Mouse (Mus musculus) kidney, adult 2 months (tissue): ENCODE measurements around the gene Gemin4. TPM values are rescaled to one million over a fixed set of nuclear protein-coding genes. Genes with fewer than 3 reads are reported as not detected.
A peak's percentile ranks its signal among the peaks of the same experiment; 100 is the strongest.

ENCODE experiments used
- DNase-seq: peaks from one replicate; pipeline ENCODE4 v3.0.0; 2021
- H3K27ac ChIP-seq: fragments of 200-500 bp; 2 replicates; pipeline ENCODE4 v1.5.1; 2012; ENCODE audit warnings: low read depth, low read length, control low read depth, inconsistent platforms; ENCODE audit not compliant: insufficient read depth
- H3K27me3 ChIP-seq: fragments of 200-500 bp; replicated peaks from 2 replicates; pipeline ENCODE4 v1.6.1; 2012; ENCODE audit warnings: mild to moderate bottlenecking, moderate library complexity, low read length, inconsistent platforms; ENCODE audit not compliant: control insufficient read depth, insufficient read depth
- H3K36me3 ChIP-seq: fragments of 200-500 bp; 2 replicates; pipeline ENCODE4 v1.6.1; 2012; ENCODE audit warnings: mild to moderate bottlenecking, moderate library complexity, low read length, inconsistent platforms; ENCODE audit not compliant: control insufficient read depth, insufficient read depth
- H3K4me1 ChIP-seq: fragments of 200-500 bp; 2 replicates; pipeline ENCODE4 v1.6.1; 2011; ENCODE audit warnings: low read length; ENCODE audit not compliant: control insufficient read depth, insufficient read depth
- H3K4me3 ChIP-seq: fragments of 200-500 bp; 2 replicates; pipeline ENCODE4 v1.5.1; 2011; ENCODE audit warnings: mild to moderate bottlenecking, low read depth, low read length, control low read depth; ENCODE audit not compliant: insufficient read depth
- CTCF ChIP-seq: fragments of 200-500 bp; conservative IDR thresholded peaks from 2 replicates; pipeline ENCODE4 v1.5.1; 2011; ENCODE audit warnings: low read depth, mild to moderate bottlenecking, control low read depth, low read length, moderate library complexity, mixed read lengths; ENCODE audit not compliant: insufficient read depth, insufficient read length
- POLR2A ChIP-seq: fragments of 200-500 bp; IDR thresholded peaks from one replicate; pipeline ENCODE4 v1.6.1; 2011; ENCODE audit warnings: low read depth, low read length, control low read depth
- WGBS: fragments of 180-500 bp; shearing (Covaris S2); methylation state at CpG from one replicate; pipeline ENCODE4 v1.1.7; 2018; 5-methylcytosine and 5-hydroxymethylcytosine counted together
- polyA plus RNA-seq: library from polyadenylated mRNA; depleted of rRNA; stranded (reverse); fragments of >200 nt; gene quantifications from 2 replicates; pipeline ENCODE4 v1.2.3, GENCODE M21; 2012

Gemin4 gene
- polyA plus RNA-seq, 1 experiment = 5.1 TPM

GRCm38 (mm10) chr11:76255431-76256001 is 38.1 kb upstream of the Gemin4 start:
- H3K27ac ChIP-seq = no peak overlapping the region
- H3K4me3 ChIP-seq = no peak overlapping the region
- no peak for TF ChIP-seq POLR2A
- no peak for TF ChIP-seq CTCF
- no peaks in the 10 kb centered on the region for H3K27me3 ChIP-seq
- no peaks in the 10 kb centered on the region for H3K36me3 ChIP-seq
- no peak for DNase-seq
- H3K4me1 ChIP-seq = peaks cover 3% of the 10 kb centered on the region; the same call in 1 of the 2 replicates
- 51% methylated on average over 4 of the region's 4 CpGs for WGBS

DNA sequence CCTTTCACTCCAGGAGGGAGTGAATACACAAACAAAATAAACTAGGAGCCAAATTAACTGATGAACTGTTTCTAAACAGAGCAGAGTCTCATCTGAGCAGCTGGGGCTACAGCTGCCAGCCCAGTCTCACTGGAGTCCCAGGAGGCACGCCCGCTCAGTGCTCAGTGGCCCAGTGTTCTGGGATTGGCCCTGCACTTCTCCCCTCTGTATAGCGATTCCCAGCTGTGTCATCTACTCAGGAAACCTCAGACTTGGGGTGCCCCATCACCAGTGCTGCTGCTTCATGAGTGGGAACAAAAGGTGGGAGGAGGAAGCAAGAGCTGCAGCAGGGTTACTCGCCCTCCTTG is 36.4 kb upstream of the Gemin4 start:
- no peak overlapping the region for H3K27ac ChIP-seq
- no peaks in the 10 kb centered on the region for H3K36me3 ChIP-seq
- no peak for DNase-seq
- no peak for TF ChIP-seq CTCF
- H3K4me3 ChIP-seq = no peak overlapping the region
- H3K4me1 ChIP-seq = peaks cover 3% of the 10 kb centered on the region; the same call in 1 of the 2 replicates
- H3K27me3 ChIP-seq = no peaks in the 10 kb centered on the region
- 92% methylated on average over 4 of the region's 4 CpGs for WGBS

DNA sequence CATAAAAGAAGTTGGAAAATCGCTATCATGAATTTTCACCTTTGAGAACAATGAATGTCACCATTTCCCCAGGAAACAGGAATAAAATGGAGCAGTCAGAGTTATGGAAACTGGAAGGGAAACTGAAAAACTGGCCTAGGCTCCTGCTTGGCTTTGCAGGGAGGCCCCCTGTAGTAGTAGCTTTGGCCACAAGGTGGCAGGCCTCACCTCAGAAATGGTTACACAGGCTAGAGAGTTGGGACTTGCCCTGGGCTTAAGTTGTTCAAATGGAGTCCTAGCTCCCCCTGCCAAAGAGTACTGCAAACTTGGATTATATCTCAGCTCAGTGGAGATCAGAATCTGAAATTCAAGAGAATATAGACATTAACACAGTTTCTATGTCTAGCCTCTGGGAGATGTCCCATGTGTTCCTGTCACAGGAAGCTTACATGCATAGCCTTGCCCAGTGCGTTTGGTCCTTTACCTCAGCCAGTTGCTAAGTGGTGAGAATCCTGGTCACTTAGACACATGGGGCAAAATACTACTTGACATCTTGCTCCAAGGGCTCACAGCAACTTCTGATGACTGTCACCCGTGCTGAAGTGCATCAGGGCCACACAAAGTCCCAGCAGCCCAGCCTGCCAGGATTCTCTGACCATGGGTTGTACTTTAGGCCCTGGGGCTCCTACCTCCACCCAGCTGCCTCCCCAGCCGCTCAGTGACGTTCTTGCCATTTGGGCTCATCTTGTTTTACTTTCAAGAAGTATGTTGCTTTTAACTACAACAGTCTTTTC is 35.9 kb upstream of the Gemin4 start:
- no peaks in the 10 kb centered on the region for H3K27me3 ChIP-seq
- no peak overlapping the region for H3K27ac ChIP-seq
- H3K4me1 ChIP-seq = peaks cover 3% of the 10 kb centered on the region; the same call in 1 of the 2 replicates
- no peak overlapping the region for H3K4me3 ChIP-seq
- 49% methylated on average over 5 of the region's 5 CpGs for WGBS
- peak; percentile 87 for DNase-seq
- H3K36me3 ChIP-seq = no peaks in the 10 kb centered on the region
- TF ChIP-seq CTCF (peak; percentile 95), POLR2A (no peak)

DNA sequence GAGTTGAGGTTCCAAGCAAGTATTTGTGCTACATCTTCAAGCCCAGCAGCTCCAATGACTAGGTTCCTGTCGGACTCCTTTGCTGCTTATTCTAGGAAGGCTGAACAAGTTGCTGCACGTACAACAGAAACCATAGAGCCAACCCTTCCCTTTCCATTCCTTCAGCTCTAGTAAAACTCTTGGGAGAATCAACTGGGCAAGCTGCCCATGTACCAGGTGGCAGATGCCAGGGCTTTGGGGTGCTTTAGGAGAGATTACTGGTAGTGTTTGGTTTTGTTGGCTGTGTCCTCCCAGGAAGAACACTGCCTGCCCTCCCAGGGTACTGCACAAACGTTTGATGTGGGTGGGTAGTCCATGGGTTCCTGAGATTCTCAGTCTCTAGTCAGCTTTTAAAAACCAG is 34.6 kb upstream of the Gemin4 start:
- Histone ChIP-seq H3K27me3 (no peaks in the 10 kb centered on the region), H3K4me1 (peaks cover 3% of the 10 kb centered on the region; the same call in 1 of the 2 replicates), H3K27ac (no peak overlapping the region), H3K4me3 (no peak overlapping the region), H3K36me3 (no peaks in the 10 kb centered on the region)
- DNase-seq = no peak
- TF ChIP-seq POLR2A (no peak), CTCF (no peak)
- WGBS = 69% methylated on average over 3 of the region's 3 CpGs

GRCm38 (mm10) chr11:76247239-76247638 is 29.8 kb upstream of the Gemin4 start:
- DNase-seq = no peak
- no peak overlapping the region for H3K4me3 ChIP-seq
- no peak for TF ChIP-seq CTCF
- no peak overlapping the region for H3K27ac ChIP-seq
- H3K36me3 ChIP-seq = no peaks in the 10 kb centered on the region
- 37% methylated on average over 2 of the region's 2 CpGs for whole genome bisulfite sequencing
- H3K4me1 ChIP-seq = peaks cover 9% of the 10 kb centered on the region; the same call in 1 of the 2 replicates
- no peaks in the 10 kb centered on the region for H3K27me3 ChIP-seq

DNA sequence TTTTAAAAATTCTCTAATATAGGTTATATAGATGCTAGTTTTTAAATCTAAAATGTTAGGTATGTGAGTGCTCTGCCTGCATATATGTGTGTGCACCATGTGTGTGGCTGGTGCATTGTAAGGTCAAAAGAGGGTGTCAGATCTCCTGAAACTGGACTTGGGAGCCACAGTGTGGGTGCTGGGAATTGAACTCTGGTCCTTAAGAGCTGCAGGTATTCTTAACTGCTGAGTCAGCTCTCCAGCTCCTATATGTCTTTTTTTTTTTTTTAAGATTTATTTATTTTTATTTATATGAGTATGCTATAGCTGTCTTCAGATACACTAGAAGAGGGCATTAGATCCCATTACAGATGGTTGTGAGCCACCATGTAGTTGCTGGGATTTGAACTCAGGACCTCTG is 29.0 kb upstream of the Gemin4 start:
- Histone ChIP-seq H3K4me3 (no peak overlapping the region), H3K4me1 (peaks cover 9% of the 10 kb centered on the region; the same call in 1 of the 2 replicates), H3K36me3 (no peaks in the 10 kb centered on the region), H3K27me3 (no peaks in the 10 kb centered on the region), H3K27ac (no peak overlapping the region)
- TF ChIP-seq POLR2A (no peak), CTCF (no peak)
- DNase-seq = no peak

DNA sequence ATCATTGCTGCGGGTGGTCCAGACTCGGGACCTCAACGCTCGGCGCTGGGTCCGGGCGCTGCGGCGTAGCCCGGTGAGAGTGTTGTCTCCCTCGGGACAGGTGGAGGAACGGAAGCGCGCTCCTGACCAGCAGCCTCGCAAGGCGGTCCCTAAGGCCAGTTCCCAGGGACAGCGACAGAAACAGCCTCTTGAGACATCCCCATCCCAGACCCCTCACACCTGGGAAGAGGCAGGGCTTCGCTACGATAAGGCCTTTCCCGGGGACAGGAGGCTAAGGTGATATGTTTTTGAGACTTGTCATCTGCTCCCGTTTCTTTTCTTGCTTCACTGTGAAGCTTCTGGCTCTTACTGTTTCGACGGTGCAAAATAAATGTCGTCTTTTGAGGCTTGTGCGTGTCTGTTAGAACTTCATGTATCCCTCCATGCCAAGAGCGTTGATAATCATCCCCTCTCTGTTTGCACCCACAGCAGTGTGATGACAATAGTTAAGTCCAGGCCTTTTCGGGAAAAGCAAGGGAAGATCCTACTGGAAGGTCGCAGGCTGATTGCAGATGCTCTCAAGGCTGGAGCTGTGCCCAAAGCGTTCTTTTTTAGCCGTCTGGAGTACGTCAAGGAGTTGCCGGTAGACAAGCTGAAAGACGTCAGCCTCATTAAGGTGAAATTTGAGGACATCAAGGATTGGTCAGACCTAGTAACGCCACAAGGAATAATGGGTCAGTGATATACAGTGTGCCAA is 26.5 kb upstream of the Gemin4 start:
- peaks cover 9% of the 10 kb centered on the region; the same call in 1 of the 2 replicates for H3K4me1 ChIP-seq
- H3K27ac ChIP-seq = no peak overlapping the region
- TF ChIP-seq CTCF (no peak), POLR2A (no peak)
- 2% methylated on average over 34 of the region's 34 CpGs for WGBS
- no peaks in the 10 kb centered on the region for H3K27me3 ChIP-seq
- H3K4me3 ChIP-seq = peak overlapping the region; percentile 91
- H3K36me3 ChIP-seq = no peaks in the 10 kb centered on the region; the same call in 1 of the 2 replicates
- DNase-seq = no peak
